Mouse (Mus musculus) hindbrain, embryonic 14.5 days (tissue): ENCODE measurements at regions not wholly inside any gene's neighbourhood (a gene's known extent, or its start where the extent isn't known, plus 50 kb on each side); places are given as distances from the start of the nearest gene placed in this dataset.
A peak's percentile ranks its signal among the peaks of the same experiment; 100 is the strongest.

Experiments
- ATAC-seq: fragments of 200-750 bp; cut with Nextera tagmentation; 2 replicates; pipeline ENCODE4 v1.8.0; 2017; ENCODE audit warnings: moderate number of reproducible peaks, mild to moderate bottlenecking, moderate TSS enrichment, moderate library complexity; ENCODE audit not compliant: low FRiP score
- DNase-seq: peaks from one replicate; pipeline ENCODE4 v3.0.0-alpha.2; 2015; ENCODE audit warnings: low spot score
- H3K27ac ChIP-seq: fragments of 300-500 bp; sonication (generic); 2 replicates; pipeline ENCODE4 v1.5.1; 2014; ENCODE audit warnings: mild to moderate bottlenecking, moderate library complexity
- H3K27me3 ChIP-seq: fragments of 300-500 bp; sonication (generic); 2 replicates; pipeline ENCODE4 v1.6.1; 2014; ENCODE audit warnings: mild to moderate bottlenecking, low read length, mixed read lengths; ENCODE audit not compliant: control insufficient read depth, insufficient read depth
- H3K36me3 ChIP-seq: fragments of 300-500 bp; sonication (generic); replicated peaks from 2 replicates; pipeline ENCODE4 v1.6.1; 2014; ENCODE audit not compliant: control insufficient read depth, insufficient read depth
- H3K4me1 ChIP-seq: fragments of 300-500 bp; sonication (generic); replicated peaks from 2 replicates; pipeline ENCODE4 v1.6.1; 2014; ENCODE audit warnings: antibody characterized with exemption, low read length, mixed read lengths; ENCODE audit not compliant: control insufficient read depth, insufficient read depth
- H3K4me2 ChIP-seq: fragments of 300-500 bp; sonication (generic); replicated peaks from 2 replicates; pipeline ENCODE4 v1.6.1; 2014; ENCODE audit warnings: mild to moderate bottlenecking, moderate library complexity
- H3K4me3 ChIP-seq: fragments of 300-500 bp; sonication (generic); replicated peaks from 2 replicates; pipeline ENCODE4 v1.5.1; 2014; ENCODE audit warnings: mild to moderate bottlenecking, low read length
- H3K9ac ChIP-seq: fragments of 300-500 bp; sonication (generic); 2 replicates; pipeline ENCODE4 v1.6.1; 2014
- H3K9me3 ChIP-seq: fragments of 300-500 bp; sonication (generic); 2 replicates; pipeline ENCODE4 v1.6.1; 2016; ENCODE audit warnings: low read length; ENCODE audit not compliant: control insufficient read depth
- WGBS: fragments of 180-500 bp; shearing (Covaris S2); extraction: QIAGEN DNeasy Blood & Tissue Kit; methylation state at CpG from one replicate; pipeline ENCODE4 v1.1.7; 2014; 5-methylcytosine and 5-hydroxymethylcytosine counted together

DNA sequence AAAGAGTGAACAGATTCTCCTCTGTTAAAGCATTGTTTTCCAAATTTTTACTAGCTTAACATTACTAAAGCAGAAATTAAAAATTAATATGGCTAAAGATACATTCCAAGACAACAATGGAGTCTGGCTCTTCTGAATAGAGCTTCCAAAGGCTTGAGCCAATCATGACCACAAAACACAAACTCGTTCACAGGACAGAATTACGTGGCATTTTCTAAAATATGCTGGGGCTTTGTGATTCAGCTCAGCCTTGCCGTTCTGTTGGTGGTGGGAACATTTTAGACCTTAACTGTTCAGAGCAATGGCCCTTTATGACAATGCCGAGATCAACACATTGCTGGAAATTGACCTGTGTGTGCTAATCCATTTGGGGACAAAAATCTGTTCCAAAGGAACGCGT, 318.7 kb downstream of the Setd4 start:
- Histone ChIP-seq H3K4me1 (peaks cover 5% of the 10 kb centered on the region; the same call in 1 of the 2 replicates), H3K4me2 (no peak overlapping the region), H3K9me3 (no peaks in the 10 kb centered on the region), H3K36me3 (no peaks in the 10 kb centered on the region), H3K9ac (no peak overlapping the region), H3K27ac (no peak overlapping the region), H3K4me3 (no peak overlapping the region), H3K27me3 (peaks cover 5% of the 10 kb centered on the region)
- 90% methylated on average over 6 of the region's 6 CpGs for WGBS
- no peak for DNase-seq
- no peak for ATAC-seq

DNA sequence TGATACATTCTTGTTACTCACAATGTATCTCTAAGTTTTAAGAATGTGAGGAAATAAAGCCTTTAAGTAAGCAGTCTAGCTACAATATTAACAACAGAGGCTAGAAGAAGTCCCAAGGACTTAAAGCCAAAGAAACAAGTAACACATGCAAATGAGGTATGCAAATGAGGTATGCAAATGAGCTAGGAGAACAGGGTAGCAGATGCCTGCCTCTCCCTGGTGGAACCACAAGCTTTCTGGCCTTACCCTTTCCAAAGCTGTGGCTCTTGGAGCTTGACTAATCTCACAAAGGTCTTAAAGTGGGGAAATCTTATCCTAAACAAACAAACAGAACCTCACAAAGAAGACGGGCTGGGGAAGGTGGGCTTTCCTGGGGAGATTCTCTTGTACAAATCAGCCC, 322.1 kb downstream of the Setd4 start:
- no peak overlapping the region for H3K9ac ChIP-seq
- no peaks in the 10 kb centered on the region for H3K27me3 ChIP-seq
- ATAC-seq: no peak
- H3K9me3 ChIP-seq: no peaks in the 10 kb centered on the region
- peaks cover 5% of the 10 kb centered on the region; the same call in 1 of the 2 replicates for H3K4me1 ChIP-seq
- H3K4me2 ChIP-seq: no peak overlapping the region
- WGBS: 19% methylated on average over 1 of the region's 1 CpGs
- H3K36me3 ChIP-seq: no peaks in the 10 kb centered on the region
- no peak for DNase-seq
- H3K4me3 ChIP-seq: no peak overlapping the region
- no peak overlapping the region; the same call in 1 of the 2 replicates for H3K27ac ChIP-seq

DNA sequence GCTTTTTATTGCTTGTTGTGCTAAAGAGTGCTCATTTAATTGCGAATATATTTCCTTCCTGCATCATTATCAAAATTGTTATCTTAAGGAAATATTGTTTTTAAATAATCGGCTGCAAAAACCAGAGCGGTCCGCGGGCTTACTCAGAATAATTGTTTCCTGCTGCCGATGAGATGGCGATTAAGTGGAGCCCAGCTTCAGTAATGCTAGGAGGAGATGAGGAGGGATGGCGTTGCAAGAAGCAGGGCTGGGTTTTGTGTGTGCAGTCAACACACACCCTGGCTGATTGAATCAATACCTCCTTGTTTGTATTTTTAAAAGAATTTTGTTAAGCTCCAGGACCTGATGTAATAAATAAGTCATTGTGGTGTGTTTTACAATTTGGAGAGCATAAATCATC, 331.2 kb downstream of the Setd4 start:
- ATAC-seq (no peak), DNase-seq (no peak)
- H3K4me3 ChIP-seq: no peak overlapping the region
- peak overlapping the region; percentile 17; the same call in 1 of the 2 replicates for H3K4me2 ChIP-seq
- H3K27ac ChIP-seq: no peak overlapping the region
- no peak overlapping the region for H3K9ac ChIP-seq
- H3K9me3 ChIP-seq: no peaks in the 10 kb centered on the region
- H3K27me3 ChIP-seq: no peaks in the 10 kb centered on the region
- 73% methylated on average over 8 of the region's 8 CpGs for WGBS
- 0 out of 2 replicates have a peak, but pooled peaks cover 9% of the 10 kb centered on the region for H3K4me1 ChIP-seq
- no peaks in the 10 kb centered on the region for H3K36me3 ChIP-seq

- 57% methylated on average over 6 of the region's 6 CpGs for WGBS
- ATAC-seq: no peak
These were observed 331.7 kb downstream of the Setd4 start for GRCm38 (mm10) chr16:93272146-93272545.

DNA sequence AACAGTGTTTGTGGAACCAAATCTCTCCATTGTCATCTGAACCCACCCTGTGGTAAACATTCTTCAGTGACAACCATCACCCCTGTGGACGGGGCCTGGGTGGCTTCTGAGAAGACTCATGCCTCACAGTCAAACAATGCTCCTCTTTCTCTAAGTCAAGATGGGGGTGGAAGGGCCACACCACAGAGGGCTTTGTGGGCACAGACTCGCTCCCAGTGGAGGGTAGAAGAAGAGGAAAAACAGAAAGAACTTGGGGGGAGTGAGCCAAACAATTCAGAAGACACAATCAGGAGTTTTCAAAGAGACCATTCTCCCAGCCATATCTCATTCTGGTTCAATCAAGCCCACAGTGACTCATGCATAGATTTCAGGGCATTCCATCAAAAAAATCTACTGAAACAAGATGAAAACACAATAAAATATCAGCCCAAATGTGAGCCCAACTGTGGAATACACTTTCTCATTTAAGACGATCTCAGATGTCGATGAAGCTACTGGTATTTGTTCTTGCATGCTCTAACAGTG, 339.7 kb downstream of the Setd4 start:
- Histone ChIP-seq H3K9ac (no peak overlapping the region), H3K27ac (no peak overlapping the region), H3K36me3 (no peaks in the 10 kb centered on the region), H3K4me1 (no peaks in the 10 kb centered on the region), H3K9me3 (no peaks in the 10 kb centered on the region), H3K4me3 (no peak overlapping the region), H3K27me3 (no peaks in the 10 kb centered on the region), H3K4me2 (no peak overlapping the region)
- 66% methylated on average over 4 of the region's 4 CpGs for WGBS
- ATAC-seq (no peak), DNase-seq (no peak)

More at GRCm38 (mm10) chr16:93272146-93272545, 331.7 kb downstream of the Setd4 start:
- Histone ChIP-seq H3K27ac (no peak overlapping the region), H3K36me3 (no peaks in the 10 kb centered on the region), H3K4me3 (no peak overlapping the region), H3K4me1 (0 out of 2 replicates have a peak, but pooled peaks cover 9% of the 10 kb centered on the region), H3K4me2 (no peak overlapping the region), H3K9ac (no peak overlapping the region), H3K27me3 (no peaks in the 10 kb centered on the region), H3K9me3 (no peaks in the 10 kb centered on the region)
- no peak for DNase-seq

GRCm38 (mm10) chr16:93263141-93263815, 340.6 kb downstream of the Setd4 start:
- no peak overlapping the region for H3K9ac ChIP-seq
- no peak overlapping the region for H3K4me2 ChIP-seq
- ATAC-seq (no peak), DNase-seq (no peak)
- WGBS: 88% methylated on average over 8 of the region's 8 CpGs
- H3K4me1 ChIP-seq: no peaks in the 10 kb centered on the region
- H3K4me3 ChIP-seq: no peak overlapping the region
- H3K36me3 ChIP-seq: no peaks in the 10 kb centered on the region
- H3K27me3 ChIP-seq: no peaks in the 10 kb centered on the region
- H3K9me3 ChIP-seq: no peaks in the 10 kb centered on the region
- no peak overlapping the region for H3K27ac ChIP-seq

DNA sequence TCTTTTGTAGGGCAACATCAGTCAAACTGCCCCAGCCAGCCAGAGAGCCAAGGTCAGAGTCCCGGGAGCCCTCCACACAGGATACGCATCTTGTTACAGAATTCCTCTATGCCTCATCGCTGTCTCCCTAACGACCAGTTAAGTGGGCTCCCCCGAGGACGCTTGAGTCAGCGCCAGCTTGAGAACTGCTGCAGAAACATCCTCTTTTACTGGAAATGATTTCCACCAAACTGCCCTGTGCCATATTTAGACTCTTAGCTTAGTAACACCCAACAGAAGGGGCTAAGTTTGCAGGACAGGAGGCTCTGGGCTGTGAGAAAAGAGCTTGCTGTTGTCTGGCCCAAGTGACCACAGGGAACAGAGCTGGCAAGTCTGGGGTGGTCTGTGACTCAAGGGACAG, 357.0 kb downstream of the Setd4 start:
- Histone ChIP-seq H3K4me3 (no peak overlapping the region), H3K4me2 (no peak overlapping the region), H3K36me3 (no peaks in the 10 kb centered on the region), H3K4me1 (no peaks in the 10 kb centered on the region; the same call in 1 of the 2 replicates), H3K27ac (0 out of 2 replicates have a peak overlapping the region, but pooled peaks have one; percentile 2), H3K9ac (no peak overlapping the region), H3K9me3 (no peaks in the 10 kb centered on the region), H3K27me3 (peaks cover 19% of the 10 kb centered on the region)
- DNase-seq: peak; percentile 61
- no peak for ATAC-seq
- WGBS: 4% methylated on average over 7 of the region's 7 CpGs

- Histone ChIP-seq H3K4me2 (no peak overlapping the region), H3K4me3 (no peak overlapping the region), H3K36me3 (no peaks in the 10 kb centered on the region), H3K9ac (no peak overlapping the region), H3K27me3 (peaks cover 19% of the 10 kb centered on the region), H3K9me3 (no peaks in the 10 kb centered on the region), H3K4me1 (no peaks in the 10 kb centered on the region; the same call in 1 of the 2 replicates), H3K27ac (no peak overlapping the region)
- no peak for DNase-seq
- ATAC-seq: no peak
- WGBS: 90% methylated on average over 6 of the region's 6 CpGs
These were observed 358.1 kb downstream of the Setd4 start for GRCm38 (mm10) chr16:93245738-93246137.

GRCm38 (mm10) chr16:93238898-93239297, 365.0 kb downstream of the Setd4 start:
- Histone ChIP-seq H3K9me3 (no peaks in the 10 kb centered on the region), H3K4me2 (no peak overlapping the region), H3K27ac (no peak overlapping the region), H3K27me3 (no peaks in the 10 kb centered on the region; the same call in 1 of the 2 replicates), H3K4me1 (no peaks in the 10 kb centered on the region), H3K9ac (no peak overlapping the region), H3K36me3 (no peaks in the 10 kb centered on the region), H3K4me3 (no peak overlapping the region)
- no peak for ATAC-seq
- DNase-seq: no peak
- 90% methylated on average over 4 of the region's 4 CpGs for WGBS
